Mouse (Mus musculus): Measurements from ENCODE around the gene Faap24. TPM values are rescaled to one million over a fixed set of nuclear protein-coding genes. Genes with fewer than 3 reads are reported as not detected.

Faap24 gene
- total RNA-seq, 1 experiment from 2014 or later = 14.1 TPM

- ATAC-seq (ENCODE audit: extremely low read depth, insufficient number of reproducible peaks, low FRiP score, poor library complexity, severe bottlenecking) = no peak
These were observed 23.3 kb downstream of the Faap24 start for GRCm38 (mm10) chr7:35373146-35373989.

GRCm38 (mm10) chr7:35372483-35373017, 24.1 kb downstream of the Faap24 start:
- ATAC-seq (ENCODE audit: extremely low read depth, insufficient number of reproducible peaks, low FRiP score, poor library complexity, severe bottlenecking) = no peak

DNA sequence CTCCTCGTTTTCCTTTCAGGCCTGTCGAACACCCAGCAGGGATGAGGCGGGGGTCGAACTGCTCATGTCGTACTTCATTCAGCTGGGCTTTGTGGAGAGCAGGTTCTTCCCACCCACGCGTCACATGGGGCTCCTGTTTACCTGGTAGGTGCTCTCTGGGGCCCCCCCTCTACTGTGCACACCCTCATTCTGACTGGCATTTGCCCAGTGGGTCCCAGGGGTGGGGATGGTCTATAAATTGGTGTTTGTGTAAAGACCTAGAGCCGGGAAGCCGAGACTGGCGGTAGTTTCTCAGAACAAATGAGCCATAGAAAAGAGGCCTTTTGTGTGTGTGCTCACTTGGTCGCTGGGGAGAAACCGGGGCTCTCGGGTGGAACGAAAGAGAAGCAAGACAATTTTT, 25.5 kb downstream of the Faap24 start:
- no peak for ATAC-seq (ENCODE audit: extremely low read depth, insufficient number of reproducible peaks, low FRiP score, poor library complexity, severe bottlenecking)

- ATAC-seq (ENCODE audit: extremely low read depth, insufficient number of reproducible peaks, low FRiP score, poor library complexity, severe bottlenecking) = no peak
These were observed 31.3 kb downstream of the Faap24 start for GRCm38 (mm10) chr7:35365161-35365910.

GRCm38 (mm10) chr7:35362868-35363267, 33.8 kb downstream of the Faap24 start:
- no peak for ATAC-seq (ENCODE audit: extremely low read depth, insufficient number of reproducible peaks, low FRiP score, poor library complexity, severe bottlenecking)

DNA sequence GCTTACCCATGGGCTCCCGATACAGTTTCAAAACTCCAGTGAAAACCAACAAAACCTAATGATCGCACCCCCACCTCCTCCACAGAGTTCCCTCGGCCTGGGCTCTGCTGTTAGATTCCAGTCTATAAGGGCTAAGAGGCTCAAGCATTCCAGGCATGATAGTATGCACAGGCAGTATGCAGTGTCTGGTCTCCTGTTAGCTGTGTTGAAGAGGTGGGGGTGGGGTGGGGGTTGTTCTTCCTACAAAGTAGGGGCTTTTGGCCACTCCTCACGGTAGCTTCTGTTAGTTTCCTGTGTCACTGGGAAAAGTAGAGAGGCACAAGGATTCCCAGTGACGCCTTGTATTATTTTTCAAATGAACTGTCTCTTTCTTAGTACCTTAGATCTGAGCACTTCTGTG, 34.4 kb downstream of the Faap24 start:
- no peak for ATAC-seq (ENCODE audit: extremely low read depth, insufficient number of reproducible peaks, low FRiP score, poor library complexity, severe bottlenecking)

DNA sequence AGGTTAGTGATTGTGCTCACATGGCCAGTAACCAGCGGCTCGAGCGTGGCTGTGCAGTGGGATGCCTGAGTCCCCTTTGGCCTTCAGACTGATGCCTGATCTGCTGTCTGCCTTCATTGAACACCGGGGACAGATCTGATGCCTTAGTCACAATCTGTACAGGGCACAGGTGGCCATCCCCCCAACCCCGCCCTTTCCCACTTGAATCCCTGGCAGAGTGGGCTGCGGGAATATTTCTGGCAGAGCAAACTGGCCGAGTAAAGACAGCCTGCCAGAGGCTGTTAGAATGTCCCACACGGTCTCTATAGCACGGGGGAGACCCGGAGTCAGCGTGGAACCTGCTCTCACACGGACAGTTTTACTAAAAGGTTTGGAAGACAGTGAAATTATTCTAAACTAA, 39.0 kb downstream of the Faap24 start:
- no peak for ATAC-seq (ENCODE audit: extremely low read depth, insufficient number of reproducible peaks, low FRiP score, poor library complexity, severe bottlenecking)

- ATAC-seq (ENCODE audit: extremely low read depth, insufficient number of reproducible peaks, low FRiP score, poor library complexity, severe bottlenecking) = no peak
These were observed 41.2 kb downstream of the Faap24 start for GRCm38 (mm10) chr7:35355303-35355872.

GRCm38 (mm10) chr7:35353306-35353705, 43.3 kb downstream of the Faap24 start:
- no peak for ATAC-seq (ENCODE audit: extremely low read depth, insufficient number of reproducible peaks, low FRiP score, poor library complexity, severe bottlenecking)

- no peak for ATAC-seq (ENCODE audit: extremely low read depth, insufficient number of reproducible peaks, low FRiP score, poor library complexity, severe bottlenecking)
These were observed 45.5 kb downstream of the Faap24 start for GRCm38 (mm10) chr7:35351155-35351554.

DNA sequence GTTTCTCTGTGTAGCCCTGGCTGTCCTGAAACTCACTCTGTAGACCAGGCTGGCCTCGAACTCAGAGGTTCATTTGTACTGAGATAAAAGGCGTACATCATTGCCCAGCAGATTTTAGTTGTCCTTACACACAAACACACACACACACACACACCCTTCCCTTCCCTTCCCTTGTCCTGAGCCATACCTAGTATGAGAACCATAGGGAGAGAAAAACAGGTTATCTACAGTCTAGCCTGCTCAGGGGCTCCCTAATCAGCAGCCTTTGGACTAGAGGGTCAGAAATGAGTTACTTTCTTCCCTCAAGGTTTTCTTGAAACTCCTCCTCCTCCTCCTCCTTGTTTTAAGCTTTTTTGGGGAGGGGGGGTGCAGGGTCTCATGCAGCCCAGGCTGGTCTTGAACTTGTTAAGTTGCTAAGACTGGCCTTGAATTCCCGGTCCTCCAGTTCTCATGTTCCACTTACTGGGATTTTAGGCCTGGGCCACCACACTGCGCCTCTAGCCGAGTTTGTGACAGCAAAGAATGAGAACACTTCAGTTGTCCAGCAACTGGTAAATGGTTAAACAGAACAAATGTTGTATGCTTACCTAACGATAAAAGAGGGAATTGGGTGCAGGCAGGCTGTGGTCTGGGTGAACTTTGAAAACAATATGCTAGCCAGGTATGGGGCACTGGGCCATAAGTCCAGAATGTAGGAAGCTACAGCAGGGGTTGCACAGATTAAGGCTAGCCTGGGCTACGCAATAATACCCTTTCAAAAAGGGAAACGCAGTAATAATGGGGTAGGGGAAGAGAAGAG, 46.6 kb downstream of the Faap24 start:
- ATAC-seq (ENCODE audit: extremely low read depth, insufficient number of reproducible peaks, low FRiP score, poor library complexity, severe bottlenecking) = no peak

DNA sequence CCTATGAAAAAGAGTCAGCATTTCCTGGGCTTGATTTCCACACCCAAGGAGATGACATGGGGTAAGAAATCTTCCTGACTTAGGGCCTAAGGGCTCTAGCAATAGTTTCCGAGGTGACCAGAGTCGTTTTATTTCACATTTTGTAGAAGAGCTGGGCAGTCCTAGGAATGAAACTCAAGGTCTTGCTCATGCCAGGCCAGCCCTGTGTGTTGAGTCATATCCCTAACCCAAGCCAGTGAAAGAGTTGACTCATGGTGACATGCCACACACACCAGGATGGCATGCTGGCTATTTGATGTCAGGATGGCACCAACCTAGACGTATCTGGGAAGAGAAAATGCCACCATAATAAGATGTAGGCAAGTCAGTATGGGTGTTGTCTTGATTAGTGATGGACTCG, 47.6 kb downstream of the Faap24 start:
- no peak for ATAC-seq (ENCODE audit: extremely low read depth, insufficient number of reproducible peaks, low FRiP score, poor library complexity, severe bottlenecking)

GRCm38 (mm10) chr7:35347918-35348700, 48.5 kb downstream of the Faap24 start:
- no peak for ATAC-seq (ENCODE audit: extremely low read depth, insufficient number of reproducible peaks, low FRiP score, poor library complexity, severe bottlenecking)

DNA sequence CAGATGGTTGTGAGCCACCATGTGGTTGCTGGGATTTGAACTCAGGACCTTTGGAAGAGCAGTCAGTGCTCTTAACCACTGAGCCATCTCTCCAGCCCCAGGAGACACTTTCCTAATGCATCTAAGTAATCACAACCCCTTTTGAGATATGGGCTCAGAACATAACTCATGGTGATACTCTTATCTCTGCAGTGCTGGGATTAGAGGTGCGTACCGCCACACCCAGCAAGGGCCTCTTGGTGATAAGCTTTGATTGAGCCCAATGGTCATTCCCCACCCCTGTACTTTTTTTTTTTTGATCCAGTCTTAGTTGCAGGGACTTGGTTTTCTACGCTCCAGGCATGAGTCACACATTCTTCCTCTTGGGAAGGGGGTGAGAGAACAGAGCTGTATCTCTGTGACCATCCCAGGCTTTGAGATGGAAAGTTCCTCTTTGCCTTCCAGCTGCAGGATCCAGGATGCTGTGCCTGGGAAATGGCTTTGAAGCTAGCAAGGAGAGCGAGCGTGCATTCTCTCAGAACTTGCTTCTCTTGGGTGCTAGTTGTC, 51.8 kb downstream of the Faap24 start:
- no peak for ATAC-seq (ENCODE audit: extremely low read depth, insufficient number of reproducible peaks, low FRiP score, poor library complexity, severe bottlenecking)

- ATAC-seq (ENCODE audit: extremely low read depth, insufficient number of reproducible peaks, low FRiP score, poor library complexity, severe bottlenecking) = no peak
These were observed 54.1 kb downstream of the Faap24 start for GRCm38 (mm10) chr7:35342498-35342897.

All from neutrophil, adult 5-6 weeks (primary cell).